Mouse (Mus musculus) regulatory T cell (primary cell): Measurements from ENCODE around the gene Adi1.

ENCODE experiments used
- in situ Hi-C: fragments of 300-600 bp; cut with MboI, MseI; formaldehyde crosslinking; loops from one replicate; pipeline ENCODE4 v1.15.1; 2025; ENCODE audit warnings: high pct_unique_total_duplicates

The Adi1 gene

DNA sequence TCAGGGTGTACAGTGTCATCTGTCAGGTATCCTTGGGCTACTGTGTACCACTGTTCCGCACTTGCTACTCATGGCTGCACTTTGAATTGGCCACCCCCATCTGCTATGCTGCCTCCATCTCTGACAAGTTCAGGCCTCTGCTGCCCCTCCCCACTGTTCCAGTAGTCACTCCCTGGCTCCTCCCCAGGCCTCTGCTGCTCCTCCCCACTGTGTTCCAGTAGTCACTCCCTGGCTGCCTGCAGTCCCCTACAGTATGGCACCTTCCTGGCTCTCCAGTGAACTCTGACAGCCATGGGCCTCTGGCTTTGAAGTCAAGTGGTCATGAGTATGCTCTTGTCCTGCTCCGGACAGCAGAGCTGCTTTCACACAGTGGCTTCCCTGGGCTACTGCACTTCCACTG lies 19.2 kb downstream of the Adi1 start:
- in situ Hi-C loops: no loop called here

GRCm38 (mm10) chr12:28694776-28695175 lies 19.7 kb downstream of the Adi1 start:
- in situ Hi-C loops: loop anchor here (5.0 kb wide), 1 partner anchor 43 kb away; no protein-coding TSS in a partner anchor

DNA sequence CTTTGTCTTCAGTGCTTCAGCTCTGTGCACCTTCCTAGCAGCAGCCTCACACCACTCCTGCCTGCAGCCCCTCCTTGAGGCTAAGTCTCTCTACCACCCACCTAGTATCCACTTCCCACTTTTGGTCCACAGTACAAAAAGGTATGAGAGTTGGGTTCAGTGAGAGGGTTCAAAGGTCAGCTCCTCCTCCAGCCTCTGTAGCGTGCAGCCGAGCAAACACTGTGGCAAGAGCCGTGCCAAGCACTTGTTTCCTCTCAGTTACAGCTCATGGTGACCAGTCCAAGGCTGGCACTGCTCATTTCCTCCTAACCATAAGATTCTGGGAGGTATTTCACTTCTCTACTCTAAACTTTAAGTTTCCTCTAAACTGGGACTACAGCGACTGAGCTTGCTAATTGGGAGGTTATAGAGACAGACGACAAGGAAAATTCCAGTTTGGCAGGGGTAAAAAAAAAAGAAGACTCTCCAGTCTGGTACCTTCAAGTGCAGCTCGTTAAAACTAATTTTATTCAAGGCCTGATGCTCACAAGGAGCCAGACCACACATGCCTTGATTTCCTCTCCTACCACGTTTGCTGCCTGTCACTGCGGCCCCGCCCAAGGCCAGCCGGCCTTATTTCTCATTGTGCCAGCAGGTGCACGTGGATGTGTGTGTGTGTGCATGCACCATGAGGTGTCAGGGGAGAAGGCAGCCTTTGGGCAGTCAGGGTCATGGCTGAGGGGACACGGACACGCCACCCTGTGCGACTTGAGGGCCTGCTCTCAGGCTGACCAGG lies 23.0 kb downstream of the Adi1 start:
- in situ Hi-C loops: loop anchor here (5.0 kb wide), 1 partner anchor 39 kb away; no protein-coding TSS in a partner anchor

- in situ Hi-C loops: loop anchor here (5.0 kb wide), 1 partner anchor 38 kb away; no protein-coding TSS in a partner anchor
Observed at GRCm38 (mm10) chr12:28699086-28699485, 24.1 kb downstream of the Adi1 start.

- in situ Hi-C loops: loop anchor here (5.0 kb wide), 2 partner anchors 38 to 133 kb away; no protein-coding TSS in a partner anchor
Observed at GRCm38 (mm10) chr12:28699656-28700055, 24.6 kb downstream of the Adi1 start.

DNA sequence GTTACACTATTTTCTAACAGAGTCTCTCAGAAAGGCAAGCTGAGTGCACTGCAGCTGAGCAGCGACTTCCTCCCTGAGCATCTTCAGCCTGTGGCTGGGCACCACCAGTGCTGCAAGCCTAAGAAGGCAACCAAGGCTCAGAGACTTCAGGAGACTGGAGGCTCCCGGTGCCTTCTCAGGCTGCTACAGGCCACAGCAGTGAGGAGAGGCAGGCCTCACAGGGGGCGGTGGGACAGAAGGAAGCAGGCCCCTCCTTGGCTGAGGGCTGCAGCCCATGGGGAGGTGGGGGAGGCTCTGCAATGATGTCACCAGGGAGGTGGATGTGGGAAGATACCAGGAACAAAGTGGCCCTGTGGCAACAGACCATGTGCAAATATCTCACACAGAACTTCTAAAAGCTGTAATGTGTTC lies 25.1 kb downstream of the Adi1 start:
- in situ Hi-C loops: loop anchor here (5.0 kb wide), 1 partner anchor 132 kb away; no protein-coding TSS in a partner anchor

- in situ Hi-C loops: loop anchor here (5.0 kb wide), 1 partner anchor 132 kb away; no protein-coding TSS in a partner anchor
Observed at GRCm38 (mm10) chr12:28700561-28701025, 25.6 kb downstream of the Adi1 start.

GRCm38 (mm10) chr12:28701302-28701701 lies 26.3 kb downstream of the Adi1 start:
- in situ Hi-C loops: loop anchor here (5.0 kb wide), 1 partner anchor 131 kb away; no protein-coding TSS in a partner anchor

- in situ Hi-C loops: loop anchor here (5.0 kb wide), 1 partner anchor 128 kb away; no protein-coding TSS in a partner anchor
Observed at GRCm38 (mm10) chr12:28704381-28704780, 29.4 kb downstream of the Adi1 start.

DNA sequence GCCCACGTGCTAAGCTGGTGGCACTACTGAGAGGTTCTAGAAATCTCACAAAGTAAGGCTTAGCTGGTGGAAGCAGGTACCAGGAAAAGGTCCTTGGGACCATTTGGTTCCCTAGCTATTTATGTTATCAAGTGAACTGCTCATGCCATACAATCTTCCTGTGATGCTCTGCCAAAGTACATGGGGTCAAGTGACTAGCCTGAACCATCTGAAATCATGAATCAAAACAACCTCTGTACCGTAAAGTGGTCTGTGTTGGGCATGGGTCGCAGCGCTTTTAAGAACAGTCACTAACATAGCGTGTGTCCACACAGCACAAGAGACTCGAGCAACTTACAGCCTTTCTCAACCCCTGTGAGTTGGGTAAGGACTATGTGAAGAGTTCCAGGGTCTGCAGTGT lies 30.2 kb downstream of the Adi1 start:
- in situ Hi-C loops: no loop called here

GRCm38 (mm10) chr12:28708154-28708553 lies 33.1 kb downstream of the Adi1 start:
- in situ Hi-C loops: no loop called here

DNA sequence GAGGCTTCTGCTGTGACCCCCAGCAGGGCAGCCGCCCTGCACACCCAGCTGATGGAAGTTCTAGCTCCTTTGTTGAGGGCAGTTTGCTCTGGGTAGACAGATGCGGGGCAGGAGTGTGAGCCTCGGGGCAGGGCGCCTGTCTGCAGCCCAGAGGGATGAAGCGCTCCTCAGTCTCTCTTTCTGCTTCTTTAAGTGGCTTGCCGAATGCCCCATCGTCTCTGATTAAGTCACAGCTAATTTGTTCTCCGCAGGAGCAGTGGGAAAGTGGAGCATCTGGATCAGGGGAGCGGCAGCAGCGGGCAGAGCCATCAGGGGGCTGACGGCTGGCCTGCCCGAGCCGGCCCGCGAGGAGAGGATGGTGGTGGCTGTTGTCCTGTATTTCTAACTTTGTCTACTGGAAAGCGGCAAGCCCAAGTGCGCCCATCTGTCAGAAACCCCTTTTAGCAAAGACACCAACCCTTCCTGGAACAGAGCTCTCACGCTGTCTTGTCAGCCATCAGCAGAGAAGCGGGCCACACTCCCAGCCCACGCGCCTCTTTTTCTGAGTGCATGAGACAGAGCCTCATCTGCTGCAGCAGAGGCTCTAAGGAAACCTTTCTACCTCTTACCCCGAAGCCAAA lies 35.6 kb downstream of the Adi1 start:
- in situ Hi-C loops: no loop called here

- in situ Hi-C loops: no loop called here
Observed at GRCm38 (mm10) chr12:28714822-28715632, 40.0 kb downstream of the Adi1 start.

DNA sequence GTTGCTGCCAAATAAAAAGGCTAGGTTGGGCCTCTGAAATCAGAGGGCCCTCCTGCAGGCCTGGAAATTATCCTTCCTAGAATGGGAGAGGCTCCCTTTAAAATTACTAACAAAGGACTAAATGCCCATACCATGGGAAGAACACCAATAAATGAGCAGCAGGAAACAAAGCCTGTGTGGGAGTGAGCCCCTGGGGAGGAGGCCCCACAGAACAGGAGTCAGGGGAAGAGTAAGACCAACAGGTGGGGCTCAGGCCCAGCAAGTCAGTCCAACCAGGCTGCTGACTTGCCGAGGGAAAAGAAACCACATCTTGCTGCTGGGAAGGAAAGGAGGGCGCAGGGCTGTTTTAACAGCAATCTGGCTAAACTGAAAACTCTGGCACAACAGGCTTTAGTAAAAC lies 42.0 kb downstream of the Adi1 start:
- in situ Hi-C loops: no loop called here

DNA sequence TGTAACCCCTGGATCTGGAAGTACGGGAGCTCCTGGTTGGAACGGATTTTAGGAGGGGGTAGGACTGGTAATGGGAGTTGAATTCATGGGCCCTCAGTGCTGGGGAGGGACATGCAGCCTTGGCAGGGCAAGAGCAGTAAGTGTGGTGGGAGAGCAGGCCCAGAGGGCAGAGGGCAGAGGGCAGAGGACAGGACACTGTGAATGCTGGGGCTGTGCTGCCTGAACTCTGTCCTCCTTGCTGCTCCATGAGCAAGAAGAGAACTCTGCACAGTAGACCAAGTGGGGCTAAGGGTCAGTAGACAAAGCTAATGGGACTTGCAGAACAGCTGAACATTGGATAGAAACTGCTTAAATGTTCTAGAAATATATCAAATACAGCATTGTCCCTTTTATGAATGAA lies 43.1 kb downstream of the Adi1 start:
- in situ Hi-C loops: no loop called here

DNA sequence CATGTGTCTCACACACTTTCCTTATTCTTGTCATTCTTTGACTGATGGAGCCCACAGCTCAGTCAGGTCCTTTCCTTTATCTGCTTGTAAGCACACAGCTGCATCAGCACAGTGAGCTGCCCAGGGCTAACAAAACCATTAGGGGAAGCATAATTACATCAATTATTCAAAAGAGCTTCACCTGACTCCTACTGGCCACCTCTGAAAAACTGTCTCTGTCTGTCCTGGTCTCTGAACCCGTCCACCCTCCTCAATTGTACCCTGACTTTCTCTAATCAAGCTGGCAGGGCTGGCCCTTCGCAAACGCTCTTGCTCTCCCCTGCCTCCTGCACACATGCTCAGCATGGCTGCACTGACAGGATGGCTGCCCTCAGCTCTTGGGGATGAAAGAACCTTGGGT lies 49.3 kb downstream of the Adi1 start:
- in situ Hi-C loops: no loop called here

DNA sequence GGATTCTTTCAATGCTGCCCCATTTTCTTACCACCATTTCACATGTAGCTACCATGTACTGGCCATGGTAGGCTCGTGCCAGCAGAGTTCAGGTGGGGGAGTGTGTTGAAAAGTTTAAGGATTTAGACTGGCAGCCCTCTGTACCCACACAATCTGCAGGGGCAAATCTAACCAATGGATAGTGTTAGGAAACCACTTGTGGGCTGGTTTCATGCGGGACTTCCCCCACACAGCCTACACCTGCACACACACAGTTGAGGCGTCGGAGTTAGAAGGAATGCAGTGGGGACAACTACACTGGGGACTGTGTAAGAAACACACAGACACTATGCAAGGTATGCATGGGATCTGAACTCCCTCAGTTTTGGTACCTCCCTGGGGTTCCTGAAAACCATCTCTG lies 51.2 kb downstream of the Adi1 start:
- in situ Hi-C loops: no loop called here

DNA sequence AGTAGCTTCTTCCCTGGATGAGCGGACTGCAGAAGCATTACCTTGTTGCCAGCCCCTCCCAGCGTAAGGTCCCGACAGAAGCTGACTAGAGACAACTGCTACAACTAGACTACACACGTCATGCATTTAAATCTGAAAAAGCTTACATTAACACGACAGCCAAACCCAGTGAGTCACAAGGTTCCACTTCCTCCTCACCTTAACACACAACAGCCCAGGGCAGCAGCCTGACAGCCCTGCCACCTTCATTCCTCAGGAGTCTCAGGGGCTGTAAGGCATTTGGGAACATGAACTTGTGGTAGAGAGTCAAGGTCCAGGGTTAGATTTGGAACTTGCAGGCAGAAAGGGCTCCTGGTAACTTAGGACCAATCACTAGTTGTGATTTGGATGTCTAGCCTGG lies 52.0 kb downstream of the Adi1 start:
- in situ Hi-C loops: no loop called here
